Mouse (Mus musculus): ENCODE data around the gene Gpr108.

DNA sequence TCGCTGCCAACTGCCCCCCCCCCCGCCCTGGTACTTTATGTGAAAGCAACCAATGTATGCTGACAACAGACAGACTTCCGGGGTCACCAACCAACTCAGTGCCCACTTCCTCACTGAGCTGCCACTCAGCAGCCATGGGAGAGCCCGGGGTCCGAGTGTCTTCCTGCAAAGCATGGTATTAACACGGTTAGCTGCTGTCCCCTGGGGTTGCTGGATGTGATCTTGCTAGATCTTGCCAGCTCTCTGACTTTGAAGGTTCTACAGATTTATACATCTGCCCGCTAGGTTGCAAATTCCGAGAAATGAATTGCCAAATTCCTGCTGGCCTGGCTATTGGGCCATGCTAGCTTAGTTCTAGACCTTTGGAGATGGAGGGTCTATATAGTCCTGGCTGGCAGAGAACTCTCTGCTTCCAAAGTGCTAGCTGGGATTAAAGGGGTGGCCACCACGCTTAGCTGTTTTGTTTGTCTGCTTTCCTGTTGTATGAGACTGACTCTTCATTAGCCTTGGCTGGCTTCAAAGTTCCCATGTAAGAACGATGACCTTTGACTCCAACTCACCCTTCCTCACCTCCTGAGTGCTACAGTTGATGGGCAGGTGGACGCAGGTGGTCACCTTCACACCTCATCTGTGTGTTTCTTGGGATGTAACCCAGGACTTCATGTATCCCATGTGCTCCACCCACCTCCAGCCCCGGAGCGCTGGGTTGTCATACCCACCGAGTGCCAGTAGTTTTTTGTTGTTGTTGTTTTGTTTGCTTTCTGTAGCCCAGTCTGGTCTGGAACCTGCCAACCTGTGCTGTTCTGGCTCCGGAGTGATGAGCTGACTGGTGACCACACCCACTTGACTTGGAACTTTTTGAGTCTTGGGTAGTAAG, 18.2 kb downstream of the Gpr108 start:
- TF ChIP-seq POLR2A (IDR thresholded peaks at IDR 0.05; ENCODE audit: low read depth, low read length): no peak
- TF ChIP-seq CTCF (IDR thresholded peaks at IDR 0.05; ENCODE audit: extremely low read depth, insufficient read length, insufficient replicate concordance, low read depth, low read length): no peak
